Mouse (Mus musculus) heart, postnatal 10 days (tissue): Measurements from ENCODE around the gene Fam83e. TPM values are rescaled to one million over a fixed set of nuclear protein-coding genes. Genes with fewer than 3 reads are reported as not detected.

Experiments
- DNase-seq, 2 experiments: peaks; one replicate each; pipeline ENCODE4 v3.0.0; 2021
- intact Hi-C: fragments of 180-260 bp; cut with DNase I; formaldehyde crosslinking; loops from one replicate; pipeline ENCODE4 v1.15.1; 2025
- total RNA-seq, 2 experiments: library from RNA; stranded (reverse); gene quantifications; 2 replicates each; pipeline ENCODE4 v1.2.3; 2021

Gene Fam83e
- total RNA-seq, 2 experiments from 2014 or later = 0.10 to 0.12 TPM

DNA sequence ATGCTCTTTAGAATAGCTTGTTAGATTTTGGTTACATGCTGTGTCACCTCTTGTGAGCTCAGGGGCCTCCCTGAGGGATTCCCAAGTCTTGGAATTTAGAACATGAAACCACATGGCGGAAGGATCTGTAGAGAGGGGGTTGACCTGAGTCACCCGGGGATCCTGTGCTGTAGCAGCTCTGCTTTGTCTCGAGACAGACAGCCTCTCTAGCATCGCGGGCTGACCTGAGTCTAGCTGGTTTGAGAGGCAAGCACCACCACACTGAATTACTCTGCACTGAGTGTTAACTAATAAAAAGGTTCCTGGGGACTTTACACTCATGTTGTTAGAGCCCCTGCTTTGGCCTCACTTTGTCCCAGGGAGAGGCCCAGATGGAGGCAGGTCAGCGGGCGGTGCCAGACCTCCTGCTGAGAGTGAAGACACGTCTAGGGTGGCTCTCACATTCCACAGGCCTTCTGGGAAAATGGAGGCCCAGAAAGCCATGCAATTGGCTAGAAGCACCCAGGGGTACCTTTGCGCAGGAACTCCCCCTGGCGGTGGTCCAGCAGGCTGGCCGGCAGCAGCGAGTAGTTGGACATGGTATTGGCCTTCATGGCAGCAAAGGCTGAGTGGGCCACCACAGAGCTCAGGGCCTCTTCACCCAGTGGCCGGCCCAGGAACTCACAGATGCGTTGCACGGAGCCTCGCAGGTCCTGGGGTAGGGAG lies 9.9 kb downstream of the Fam83e start:
- intact Hi-C loops = no loop called here
- DNase-seq = peak in 1 of 2 experiments; percentile 53

DNA sequence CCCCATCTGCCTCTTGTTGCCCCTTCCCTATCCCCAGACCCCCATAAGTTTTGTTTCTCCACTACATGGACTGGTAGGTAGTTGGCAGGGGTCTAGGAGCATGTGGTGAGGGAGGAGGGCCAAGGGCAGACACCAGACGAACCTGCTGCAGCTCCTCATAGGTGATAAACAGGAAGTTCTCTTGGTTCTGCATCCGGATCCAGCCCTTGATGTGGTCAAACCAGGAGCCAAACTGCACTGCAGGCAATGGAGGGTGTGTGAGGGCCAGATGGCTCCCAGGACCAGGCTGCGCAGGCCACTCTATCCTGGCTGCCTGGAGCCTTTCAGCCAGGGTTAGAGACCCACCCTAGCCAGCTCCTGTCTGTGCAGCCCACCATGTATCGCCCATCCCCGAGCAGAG lies 12.5 kb downstream of the Fam83e start:
- DNase-seq = no peak
- intact Hi-C loops = no loop called here

DNA sequence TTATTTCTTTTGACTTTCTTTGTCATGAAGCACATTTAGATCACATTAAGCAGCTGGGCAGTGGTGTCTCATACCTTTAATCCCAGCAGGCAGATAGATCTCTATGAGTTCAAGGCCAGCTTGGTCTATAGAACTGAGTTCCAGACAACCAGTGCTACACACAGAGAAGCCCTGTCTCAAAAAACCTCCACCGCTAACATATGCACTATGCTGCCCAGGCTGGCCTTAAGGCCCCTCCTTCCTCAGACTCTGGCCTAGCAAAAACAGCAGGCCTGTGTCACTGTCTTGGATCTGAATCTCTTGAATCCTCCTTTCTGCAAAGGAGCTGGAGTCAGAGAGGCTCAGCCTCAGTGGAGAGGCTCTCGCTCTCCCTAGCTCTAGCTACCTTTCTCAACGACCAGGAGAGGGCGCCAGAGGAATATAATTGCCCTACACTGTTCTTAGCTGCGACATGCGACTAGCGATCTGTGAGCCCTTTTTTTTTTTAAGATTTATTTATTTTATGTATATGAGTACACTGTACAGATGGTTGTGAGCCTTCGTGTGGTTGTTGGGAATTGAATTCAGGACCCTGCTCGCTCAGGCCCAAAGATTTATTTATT lies 18.3 kb downstream of the Fam83e start:
- DNase-seq = peak; percentile 84 to 94
- intact Hi-C loops = loop anchor here (1.0 kb wide), 3 partner anchors 62 to 270 kb away; no protein-coding TSS in a partner anchor

DNA sequence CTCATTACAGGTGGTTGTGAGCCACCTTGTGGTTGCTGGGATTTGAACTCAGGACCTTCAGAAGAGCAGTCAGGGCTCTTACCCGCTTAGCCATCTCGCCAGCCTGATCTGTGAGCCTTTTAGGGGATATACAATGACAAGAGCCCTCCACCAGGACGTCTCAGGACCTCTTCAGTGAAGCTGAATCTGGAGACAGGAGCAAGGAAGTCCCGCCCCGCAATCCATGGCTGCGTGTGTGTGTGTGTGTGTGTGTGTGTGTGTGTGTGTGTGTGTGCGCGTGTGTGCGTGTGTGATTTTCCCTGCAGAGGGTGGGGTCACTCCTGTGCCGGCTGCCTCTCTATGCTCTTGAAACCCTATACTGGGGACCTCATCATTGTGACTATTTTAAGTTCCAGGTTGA lies 18.8 kb downstream of the Fam83e start:
- intact Hi-C loops = loop anchor here (1.0 kb wide), 3 partner anchors 61 to 269 kb away; no protein-coding TSS in a partner anchor

DNA sequence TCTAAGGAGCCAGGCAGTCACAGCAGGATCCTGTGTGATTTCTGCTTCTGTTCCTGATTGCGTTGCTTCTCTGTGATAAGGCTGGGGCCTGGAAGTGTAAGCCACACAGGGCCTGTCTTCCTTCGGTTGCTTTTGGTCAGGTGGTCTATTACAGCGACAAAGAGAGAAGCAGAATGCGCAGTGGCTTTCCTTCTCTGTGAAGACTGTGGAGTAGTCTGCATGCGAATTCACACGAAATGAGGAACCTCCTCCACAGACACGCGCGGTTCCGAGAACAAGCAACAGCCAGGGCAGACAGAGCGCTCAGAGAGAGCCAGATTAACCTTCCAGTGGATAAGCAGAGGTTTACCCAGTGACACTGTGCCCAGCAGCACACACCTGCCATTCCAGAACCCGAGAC lies 20.3 kb downstream of the Fam83e start:
- intact Hi-C loops = no loop called here
- no peak for DNase-seq

More for the DNA sequence above, 18.8 kb downstream of the Fam83e start:
- no peak for DNase-seq

DNA sequence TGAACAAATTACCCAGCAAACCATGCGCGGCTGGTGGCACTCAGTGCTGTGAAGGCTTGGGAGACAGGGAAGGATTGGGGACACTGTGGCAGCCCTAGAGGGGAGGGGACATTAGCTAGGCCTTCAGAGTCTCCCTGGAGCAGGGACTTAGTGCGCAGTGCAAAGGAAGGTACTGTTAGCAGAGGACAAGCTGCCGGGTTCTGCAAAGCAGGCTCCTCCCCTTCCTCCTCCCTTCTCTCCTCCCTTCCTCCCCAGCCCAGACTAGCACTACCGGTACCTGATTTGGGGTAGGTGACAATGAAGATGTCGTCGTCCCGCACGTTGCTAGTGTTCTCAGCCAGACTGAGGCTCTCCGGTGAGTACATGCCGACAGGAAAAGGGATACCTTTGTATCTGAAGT lies 20.8 kb downstream of the Fam83e start:
- intact Hi-C loops = no loop called here
- no peak for DNase-seq

DNA sequence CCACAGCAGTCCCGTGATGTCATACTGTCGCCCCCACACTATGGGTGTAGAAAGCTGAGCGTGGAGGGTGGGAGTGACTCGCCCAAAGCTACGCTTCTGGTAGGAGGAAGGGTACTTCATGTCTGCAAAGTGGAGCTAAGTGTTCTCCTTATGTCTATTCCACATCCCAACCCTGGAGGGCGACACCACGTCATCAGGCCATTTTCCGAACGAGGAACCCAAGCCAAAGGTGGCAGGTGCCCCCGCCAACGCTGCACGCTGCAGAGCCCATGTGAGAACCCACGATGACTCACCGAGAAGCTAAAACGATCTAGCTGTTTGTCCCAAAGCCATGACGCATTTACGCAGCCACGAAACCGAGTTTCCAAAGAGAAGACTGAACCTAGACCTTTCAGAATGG lies 21.3 kb downstream of the Fam83e start:
- intact Hi-C loops = no loop called here
- no peak for DNase-seq

DNA sequence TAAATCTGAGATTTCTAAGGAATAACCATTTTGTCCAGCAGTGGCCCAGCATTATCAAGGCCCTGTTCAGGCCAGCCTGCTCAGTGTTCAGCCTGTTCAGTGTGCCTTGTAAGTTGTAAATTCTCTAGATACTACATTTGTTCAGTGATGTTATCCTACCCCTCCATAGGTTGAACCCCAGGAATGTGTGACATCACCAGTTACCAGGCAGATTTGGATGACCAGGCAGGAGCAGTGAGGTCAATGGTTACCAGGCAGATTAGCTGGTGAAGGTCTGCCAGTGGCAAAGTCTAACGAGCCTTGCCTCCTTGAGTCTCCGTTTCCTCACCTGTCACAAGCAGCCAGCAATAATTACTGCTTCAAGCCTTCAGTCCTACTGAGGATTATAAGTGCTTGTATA lies 23.4 kb downstream of the Fam83e start:
- peak; percentile 58 to 85 for DNase-seq
- intact Hi-C loops = no loop called here

DNA sequence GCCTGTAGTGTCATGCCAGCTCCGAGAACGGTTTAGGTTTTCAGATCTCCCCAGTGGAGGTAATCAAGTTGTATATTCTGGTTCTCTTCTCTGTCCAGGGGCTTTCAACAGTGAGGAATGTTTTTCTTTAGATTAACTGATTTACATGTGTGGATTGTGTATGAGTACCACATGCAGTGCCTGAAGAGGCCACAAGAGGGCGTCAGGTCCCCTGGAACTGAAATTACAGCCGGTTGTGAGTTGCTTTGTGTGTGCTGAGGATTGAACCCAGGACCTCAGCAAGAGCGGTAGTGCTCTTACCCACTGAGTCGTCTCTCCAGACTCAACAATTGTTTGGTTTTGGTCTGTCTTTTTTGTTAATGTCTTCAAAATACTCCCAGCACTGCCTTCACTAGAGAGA lies 25.5 kb downstream of the Fam83e start:
- no peak for DNase-seq
- intact Hi-C loops = no loop called here

DNA sequence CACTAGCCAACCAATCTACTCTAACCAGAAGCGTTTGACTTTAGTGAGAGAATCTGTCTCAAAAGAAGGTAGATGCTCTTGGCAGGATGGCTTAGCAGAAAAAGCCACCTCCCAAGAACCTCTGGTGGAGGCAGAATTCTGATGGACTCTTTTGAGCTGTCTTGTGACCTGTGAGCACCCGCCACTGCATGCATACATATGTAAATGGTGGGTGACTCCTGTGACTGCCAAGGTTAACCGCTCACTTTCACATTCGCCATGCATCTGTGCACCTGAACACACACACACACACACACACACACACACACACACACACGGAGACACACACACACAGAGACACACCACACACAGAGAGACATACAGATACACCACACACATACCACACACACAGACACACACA lies 26.4 kb downstream of the Fam83e start:
- DNase-seq = no peak
- intact Hi-C loops = no loop called here

DNA sequence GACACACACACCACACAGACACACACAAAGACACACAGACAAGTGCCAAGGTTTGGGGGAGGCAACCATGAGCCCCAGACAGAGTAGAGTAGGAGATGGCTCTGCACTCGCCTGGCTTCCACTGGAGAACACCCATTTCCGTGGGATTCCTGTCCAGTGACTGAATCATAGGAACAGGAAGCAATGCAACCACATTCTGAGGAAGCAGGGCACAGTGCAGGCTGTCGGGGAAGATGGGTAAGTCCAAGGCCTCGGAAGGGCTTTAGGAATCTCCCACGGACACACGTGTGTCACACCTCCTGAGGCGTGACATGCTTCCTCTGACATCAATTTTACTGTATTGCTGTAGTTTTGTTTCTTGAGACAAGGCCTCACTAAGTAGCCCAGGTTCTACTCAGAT lies 27.1 kb downstream of the Fam83e start:
- intact Hi-C loops = no loop called here
- no peak for DNase-seq

DNA sequence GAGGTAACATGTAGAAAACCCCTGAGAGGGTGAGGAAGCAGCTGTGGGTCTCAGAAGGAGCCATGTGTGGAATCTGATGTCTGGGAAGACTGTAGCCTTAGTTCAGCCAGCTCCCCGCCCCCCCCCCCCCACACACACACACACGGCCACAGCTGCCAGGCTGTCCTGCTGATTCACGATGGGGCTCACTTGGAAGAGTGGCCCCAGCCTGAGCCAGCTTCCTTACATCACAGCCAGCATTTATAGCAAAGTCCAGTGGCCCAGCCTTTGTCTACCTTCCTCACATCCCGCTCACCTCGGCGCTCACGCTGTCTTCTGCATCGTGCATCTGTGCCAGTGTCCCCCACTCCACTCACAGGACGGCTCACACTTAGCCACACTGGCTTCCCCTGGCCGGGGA lies 28.4 kb downstream of the Fam83e start:
- DNase-seq = no peak
- intact Hi-C loops = no loop called here

DNA sequence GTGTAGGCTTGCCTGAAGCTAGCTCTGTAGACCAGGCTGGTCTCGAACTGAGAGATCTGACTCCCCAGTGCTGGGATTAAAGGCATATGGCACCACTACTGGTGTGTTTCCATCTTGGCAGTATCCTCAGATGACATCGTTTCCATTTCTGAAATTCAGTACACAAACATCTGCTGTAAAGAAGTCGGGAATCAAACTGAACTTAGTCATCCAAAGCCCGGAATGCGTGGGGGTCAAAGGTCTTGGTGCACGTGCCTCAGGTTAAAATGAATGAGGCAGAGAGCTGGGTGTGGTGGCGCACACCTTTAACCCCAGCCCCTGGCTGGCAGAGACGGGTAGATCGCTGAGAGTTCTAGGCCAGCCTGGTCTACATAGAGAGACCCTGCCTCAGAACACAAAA lies 29.1 kb downstream of the Fam83e start:
- intact Hi-C loops = no loop called here
- DNase-seq = no peak

DNA sequence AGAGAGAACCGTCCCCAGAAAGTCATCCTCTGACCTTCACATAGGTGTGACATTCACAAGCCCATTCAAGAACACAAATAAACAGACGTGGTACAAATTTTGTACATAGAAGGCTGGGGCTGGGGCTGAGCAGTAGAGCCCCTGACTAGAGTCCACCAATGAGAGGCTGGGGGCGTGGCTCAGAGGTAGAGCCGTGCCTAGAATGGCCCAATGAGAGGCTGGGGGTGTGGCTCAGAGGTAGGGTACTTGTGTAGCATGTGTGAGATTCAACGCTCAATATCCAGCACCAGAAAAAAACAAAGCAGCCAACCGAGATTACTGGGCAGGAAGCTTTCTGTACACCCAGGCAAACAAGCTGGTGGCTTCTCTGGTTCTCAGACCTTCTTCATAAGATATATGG lies 34.7 kb downstream of the Fam83e start:
- intact Hi-C loops = no loop called here
- DNase-seq = no peak

DNA sequence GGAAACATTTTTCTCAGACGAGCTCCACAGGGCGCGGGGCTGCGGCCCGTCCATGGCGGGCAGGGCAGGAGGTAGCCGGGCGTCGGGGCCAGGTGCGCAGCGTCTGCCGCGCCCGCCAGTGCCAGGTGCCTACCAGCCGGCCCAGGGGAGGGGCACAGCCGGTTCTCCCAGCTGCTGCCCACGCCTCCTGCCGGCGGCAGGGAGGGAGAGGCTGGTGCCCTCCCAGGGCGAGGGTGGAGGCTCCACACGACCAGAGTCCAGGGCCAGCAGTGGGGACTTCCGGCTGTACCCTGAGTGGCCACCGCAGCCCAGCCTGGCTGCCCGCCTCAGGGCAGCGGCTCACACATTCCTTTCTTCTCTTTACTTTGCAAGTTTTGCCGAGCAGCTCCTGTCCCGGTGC lies 38.4 kb downstream of the Fam83e start:
- DNase-seq = no peak
- intact Hi-C loops = no loop called here

DNA sequence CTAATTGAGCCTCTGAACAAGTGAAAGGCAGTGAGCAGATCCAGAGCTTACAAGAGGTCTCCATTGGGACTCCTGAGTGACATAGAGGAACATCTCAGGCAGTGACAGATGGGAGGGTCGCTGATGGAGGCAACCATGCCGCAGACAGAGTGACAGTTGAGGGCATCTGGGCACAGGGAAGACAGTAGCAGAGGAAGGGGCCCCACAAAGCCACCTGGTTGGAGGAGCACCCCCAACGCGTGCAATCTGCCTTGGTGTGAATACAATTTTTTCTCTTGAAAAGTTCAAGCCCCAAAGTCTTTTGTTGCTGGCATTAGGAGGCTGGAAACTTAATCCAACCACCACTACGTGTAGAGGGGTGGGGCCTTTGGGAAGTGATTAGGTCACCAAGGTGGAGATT lies 39.1 kb downstream of the Fam83e start:
- no peak for DNase-seq
- intact Hi-C loops = no loop called here

DNA sequence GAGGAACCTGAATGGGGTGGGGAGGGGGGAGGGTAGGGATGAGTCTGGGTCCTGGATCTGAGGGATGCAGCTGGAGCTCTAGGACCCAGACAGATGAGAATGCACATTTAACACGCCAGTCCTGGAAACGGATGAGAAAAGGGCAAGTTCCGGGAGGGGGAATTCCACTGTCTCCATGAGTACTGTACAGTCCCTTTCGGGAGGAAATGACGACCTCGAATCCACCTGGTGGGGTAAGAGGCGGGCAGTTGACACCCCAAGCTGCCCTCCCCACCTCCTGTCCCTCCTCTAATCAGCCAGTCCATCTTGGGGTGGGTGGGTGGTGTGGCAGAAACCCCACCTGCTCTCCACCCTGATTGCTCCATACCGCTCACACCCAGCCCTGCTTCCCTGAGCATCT lies 45.0 kb downstream of the Fam83e start:
- intact Hi-C loops = no loop called here
- DNase-seq = no peak

DNA sequence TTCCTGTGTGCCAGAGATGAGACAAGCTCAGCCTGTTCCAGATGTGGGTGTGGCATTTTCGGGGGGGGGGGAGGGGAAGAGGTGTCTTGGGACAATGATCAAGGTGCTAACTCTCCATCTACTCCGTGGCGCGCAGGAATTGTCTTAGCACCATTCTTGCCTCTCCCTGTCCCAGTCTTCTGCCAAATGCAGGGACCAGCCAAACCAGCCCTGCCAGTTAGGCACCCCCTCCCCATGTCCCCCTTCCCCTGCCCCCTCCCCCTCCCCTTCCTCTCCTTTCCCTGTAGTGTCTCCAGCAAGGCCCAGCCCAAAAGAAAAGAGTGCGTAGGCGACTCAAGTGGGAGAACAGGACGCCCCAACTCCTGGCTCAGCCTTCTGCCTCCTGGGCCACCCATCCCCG lies 45.8 kb downstream of the Fam83e start:
- no peak for DNase-seq
- intact Hi-C loops = no loop called here

DNA sequence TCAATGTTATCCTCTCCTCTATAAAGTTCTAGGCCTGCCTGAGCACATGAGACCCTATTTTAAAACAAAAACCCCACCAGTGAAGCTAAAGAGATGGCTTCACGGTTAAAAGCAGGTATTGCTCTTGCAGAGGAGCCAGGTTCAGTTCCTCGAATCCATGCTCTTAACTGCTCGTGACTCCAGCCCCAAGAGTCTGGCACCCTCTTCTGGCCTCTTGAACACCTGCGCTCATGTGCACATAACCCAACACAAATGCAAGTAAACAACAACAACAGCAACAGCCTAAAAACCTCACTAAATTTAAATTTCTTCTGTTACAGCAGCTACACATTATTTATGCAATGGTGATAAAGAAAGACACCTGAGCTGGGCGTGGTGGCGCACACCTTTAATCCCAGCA lies 46.5 kb downstream of the Fam83e start:
- no peak for DNase-seq
- intact Hi-C loops = no loop called here

DNA sequence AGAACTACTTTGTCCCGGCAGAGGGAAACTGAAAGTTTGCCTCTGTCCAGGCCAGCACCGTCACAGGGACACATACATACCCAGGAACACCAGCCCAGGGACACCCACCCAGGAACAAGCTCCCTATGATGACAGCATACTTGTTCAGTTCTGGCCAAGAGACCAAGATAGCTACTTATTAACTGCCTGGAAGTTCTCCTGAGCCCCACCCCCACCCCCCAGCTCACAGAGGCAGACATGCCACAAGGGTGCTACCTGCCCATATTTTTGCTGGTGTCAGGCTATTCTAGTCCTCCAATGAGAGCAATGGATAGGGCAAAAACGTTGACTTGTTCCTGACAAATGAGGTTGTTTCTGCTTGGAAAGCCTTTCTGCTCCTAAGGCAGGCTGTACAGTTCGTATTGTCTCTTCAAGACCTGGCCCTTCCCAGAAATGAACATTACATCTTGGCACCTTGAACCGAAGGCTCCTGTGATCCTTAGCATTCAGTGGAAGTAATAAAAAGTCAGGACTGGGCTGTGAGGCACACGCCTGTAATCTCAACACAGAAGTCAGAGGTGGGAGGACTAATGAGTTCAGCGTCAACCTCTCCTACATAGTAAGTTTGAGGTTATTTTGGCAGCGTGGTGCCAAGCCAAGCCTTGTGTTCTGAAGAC lies 49.5 kb downstream of the Fam83e start:
- DNase-seq = no peak
- intact Hi-C loops = no loop called here

DNA sequence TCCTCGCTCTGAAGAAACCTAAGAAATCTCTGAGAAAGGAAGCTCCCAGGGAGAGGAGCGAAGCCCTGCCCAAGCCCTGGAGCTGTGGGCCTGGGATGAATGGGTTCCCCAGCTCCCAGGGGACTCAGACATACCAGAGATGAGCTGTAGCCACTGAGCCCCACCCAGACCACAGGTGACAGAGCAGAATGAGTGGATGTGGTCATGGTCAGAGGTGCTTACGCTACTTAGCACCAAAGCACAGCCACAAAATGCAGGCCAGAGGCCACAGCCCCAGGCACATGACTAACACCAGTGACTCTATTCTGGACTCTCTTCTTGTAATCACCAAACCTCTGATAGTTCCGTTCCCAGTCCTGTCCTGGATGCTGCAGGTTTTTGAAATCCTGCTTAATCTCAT lies 50.1 kb downstream of the Fam83e start:
- intact Hi-C loops = no loop called here
- DNase-seq = no peak

DNA sequence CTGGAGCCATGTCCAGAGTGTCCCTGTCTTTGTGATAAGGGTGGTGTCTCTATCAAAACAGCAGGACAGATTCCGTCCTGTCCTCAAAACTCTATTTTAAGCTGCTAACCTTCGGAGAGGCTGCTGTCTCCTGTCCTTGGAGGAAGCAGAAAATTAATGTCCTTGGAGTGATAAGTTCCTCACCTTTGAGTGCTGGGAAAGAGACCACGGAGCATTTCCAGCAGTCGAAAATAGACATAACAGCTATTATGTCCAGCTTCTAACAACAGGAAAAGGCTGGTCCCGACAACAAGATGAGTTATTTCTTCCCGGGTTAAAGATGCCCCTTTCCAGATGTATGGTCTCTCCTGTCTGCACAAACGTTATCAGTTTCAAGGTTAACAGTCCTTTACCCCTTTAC lies 54.2 kb downstream of the Fam83e start:
- intact Hi-C loops = no loop called here
- no peak for DNase-seq
